Mouse (Mus musculus): ENCODE results near the gene Gpr62. TPM values are rescaled to one million over a fixed set of nuclear protein-coding genes. Genes with fewer than 3 reads are reported as not detected.

Gene Gpr62
- polyA plus RNA-seq, 1 experiment from 2014 or later, result 0.41 TPM

- Histone ChIP-seq H3K9me3 (ENCODE audit: low read length) (no peaks in the 10 kb centered on the region), H3K27me3 (ENCODE audit: insufficient read depth, low read length) (no peaks in the 10 kb centered on the region), H3K4me3 (ENCODE audit: low read length) (peak overlapping the region; percentile 81), H3K36me3 (ENCODE audit: insufficient read depth, low read length) (no peaks in the 10 kb centered on the region), H3K4me2 (replicated peaks; ENCODE audit: low read depth, low read length) (peak overlapping the region; percentile 94), H3K9ac (replicated peaks; ENCODE audit: low read length) (peak overlapping the region; percentile 80), H3K4me1 (ENCODE audit: insufficient read depth, low read length) (peaks cover 88% of the 10 kb centered on the region), H3K27ac (ENCODE audit: low read length) (peak overlapping the region; percentile 96)
- ATAC-seq (ENCODE audit: low FRiP score, low TSS enrichment), result peak; percentile 3; the same call in 1 of the 2 replicates
- 2% methylated on average over 7 of the region's 7 CpGs for WGBS
Observed at GRCm38 (mm10) chr9:106452821-106453220, 12.9 kb downstream of the Gpr62 start.

GRCm38 (mm10) chr9:106452351-106452750, 13.4 kb downstream of the Gpr62 start:
- Histone ChIP-seq H3K27me3 (ENCODE audit: insufficient read depth, low read length) (no peaks in the 10 kb centered on the region), H3K27ac (ENCODE audit: low read length) (peak overlapping the region; percentile 96), H3K4me1 (ENCODE audit: insufficient read depth, low read length) (peaks cover 86% of the 10 kb centered on the region), H3K36me3 (ENCODE audit: insufficient read depth, low read length) (no peaks in the 10 kb centered on the region), H3K4me3 (ENCODE audit: low read length) (peak overlapping the region; percentile 81), H3K9ac (replicated peaks; ENCODE audit: low read length) (peak overlapping the region; percentile 80), H3K4me2 (replicated peaks; ENCODE audit: low read depth, low read length) (peak overlapping the region; percentile 94), H3K9me3 (ENCODE audit: low read length) (no peaks in the 10 kb centered on the region)
- WGBS, result 38% methylated on average over 6 of the region's 6 CpGs
- no peak for ATAC-seq (ENCODE audit: low FRiP score, low TSS enrichment)

GRCm38 (mm10) chr9:106451899-106452298, 13.8 kb downstream of the Gpr62 start:
- ATAC-seq (ENCODE audit: low FRiP score, low TSS enrichment), result no peak
- 0 out of 2 replicates have a peak overlapping the region, but pooled peaks have one; percentile 80 for H3K9ac ChIP-seq (replicated peaks; ENCODE audit: low read length)
- peaks cover 85% of the 10 kb centered on the region for H3K4me1 ChIP-seq (ENCODE audit: insufficient read depth, low read length)
- no peaks in the 10 kb centered on the region for H3K27me3 ChIP-seq (ENCODE audit: insufficient read depth, low read length)
- no peak overlapping the region for H3K4me3 ChIP-seq (ENCODE audit: low read length)
- H3K4me2 ChIP-seq (replicated peaks; ENCODE audit: low read depth, low read length), result 0 out of 2 replicates have a peak overlapping the region, but pooled peaks have one; percentile 2
- H3K36me3 ChIP-seq (ENCODE audit: insufficient read depth, low read length), result no peaks in the 10 kb centered on the region
- WGBS, result 56% methylated on average over 2 of the region's 2 CpGs
- H3K27ac ChIP-seq (ENCODE audit: low read length), result no peak overlapping the region
- no peaks in the 10 kb centered on the region for H3K9me3 ChIP-seq (ENCODE audit: low read length)

GRCm38 (mm10) chr9:106451298-106451697, 14.4 kb downstream of the Gpr62 start:
- peak overlapping the region; percentile 80 for H3K27ac ChIP-seq (ENCODE audit: low read length)
- no peaks in the 10 kb centered on the region for H3K27me3 ChIP-seq (ENCODE audit: insufficient read depth, low read length)
- H3K4me2 ChIP-seq (replicated peaks; ENCODE audit: low read depth, low read length), result peak overlapping the region; percentile 39
- H3K9me3 ChIP-seq (ENCODE audit: low read length), result no peaks in the 10 kb centered on the region
- H3K9ac ChIP-seq (replicated peaks; ENCODE audit: low read length), result 0 out of 2 replicates have a peak overlapping the region, but pooled peaks have one; percentile 35
- H3K4me3 ChIP-seq (ENCODE audit: low read length), result no peak overlapping the region
- ATAC-seq (ENCODE audit: low FRiP score, low TSS enrichment), result no peak
- WGBS, result 61% methylated on average over 11 of the region's 11 CpGs
- H3K36me3 ChIP-seq (ENCODE audit: insufficient read depth, low read length), result no peaks in the 10 kb centered on the region
- H3K4me1 ChIP-seq (ENCODE audit: insufficient read depth, low read length), result peaks cover 85% of the 10 kb centered on the region

- ATAC-seq (ENCODE audit: low FRiP score, low TSS enrichment), result no peak
- H3K4me3 ChIP-seq (ENCODE audit: low read length), result no peak overlapping the region
- H3K4me1 ChIP-seq (ENCODE audit: insufficient read depth, low read length), result peaks cover 85% of the 10 kb centered on the region
- H3K27me3 ChIP-seq (ENCODE audit: insufficient read depth, low read length), result no peaks in the 10 kb centered on the region
- no peaks in the 10 kb centered on the region for H3K9me3 ChIP-seq (ENCODE audit: low read length)
- peak overlapping the region; percentile 80 for H3K27ac ChIP-seq (ENCODE audit: low read length)
- H3K4me2 ChIP-seq (replicated peaks; ENCODE audit: low read depth, low read length), result peak overlapping the region; percentile 39
- peak overlapping the region; percentile 35 for H3K9ac ChIP-seq (replicated peaks; ENCODE audit: low read length)
- 7% methylated on average over 9 of the region's 9 CpGs for WGBS
- H3K36me3 ChIP-seq (ENCODE audit: insufficient read depth, low read length), result no peaks in the 10 kb centered on the region
Observed at GRCm38 (mm10) chr9:106450661-106451060, 15.1 kb downstream of the Gpr62 start.

GRCm38 (mm10) chr9:106449947-106450346, 15.8 kb downstream of the Gpr62 start:
- Histone ChIP-seq H3K4me2 (replicated peaks; ENCODE audit: low read depth, low read length) (peak overlapping the region; percentile 39; the same call in 1 of the 2 replicates), H3K27ac (ENCODE audit: low read length) (peak overlapping the region; percentile 80), H3K4me3 (ENCODE audit: low read length) (no peak overlapping the region), H3K27me3 (ENCODE audit: insufficient read depth, low read length) (no peaks in the 10 kb centered on the region), H3K9ac (replicated peaks; ENCODE audit: low read length) (peak overlapping the region; percentile 35; the same call in 1 of the 2 replicates), H3K9me3 (ENCODE audit: low read length) (no peaks in the 10 kb centered on the region), H3K36me3 (ENCODE audit: insufficient read depth, low read length) (no peaks in the 10 kb centered on the region), H3K4me1 (ENCODE audit: insufficient read depth, low read length) (peaks cover 83% of the 10 kb centered on the region)
- no peak for ATAC-seq (ENCODE audit: low FRiP score, low TSS enrichment)
- 85% methylated on average over 8 of the region's 8 CpGs for WGBS

- peaks cover 77% of the 10 kb centered on the region for H3K4me1 ChIP-seq (ENCODE audit: insufficient read depth, low read length)
- H3K27ac ChIP-seq (ENCODE audit: low read length), result peak overlapping the region; percentile 89
- no peaks in the 10 kb centered on the region for H3K36me3 ChIP-seq (ENCODE audit: insufficient read depth, low read length)
- peak; percentile 54 for ATAC-seq (ENCODE audit: low FRiP score, low TSS enrichment)
- WGBS, result under 1% methylated on average over 23 of the region's 23 CpGs
- H3K9me3 ChIP-seq (ENCODE audit: low read length), result no peaks in the 10 kb centered on the region
- peak overlapping the region; percentile 64 for H3K9ac ChIP-seq (replicated peaks; ENCODE audit: low read length)
- peak overlapping the region; percentile 82 for H3K4me2 ChIP-seq (replicated peaks; ENCODE audit: low read depth, low read length)
- peak overlapping the region; percentile 66 for H3K4me3 ChIP-seq (ENCODE audit: low read length)
- H3K27me3 ChIP-seq (ENCODE audit: insufficient read depth, low read length), result no peaks in the 10 kb centered on the region
Observed at GRCm38 (mm10) chr9:106448498-106449031, 17.2 kb downstream of the Gpr62 start.

- 0 out of 2 replicates have a peak, but pooled peaks have one; percentile 0 for ATAC-seq (ENCODE audit: low FRiP score, low TSS enrichment)
- WGBS, result 38% methylated on average over 9 of the region's 9 CpGs
- Histone ChIP-seq H3K4me1 (ENCODE audit: insufficient read depth, low read length) (peaks cover 73% of the 10 kb centered on the region), H3K9me3 (ENCODE audit: low read length) (no peaks in the 10 kb centered on the region), H3K27me3 (ENCODE audit: insufficient read depth, low read length) (no peaks in the 10 kb centered on the region), H3K27ac (ENCODE audit: low read length) (peak overlapping the region; percentile 89), H3K4me3 (ENCODE audit: low read length) (peak overlapping the region; percentile 66), H3K4me2 (replicated peaks; ENCODE audit: low read depth, low read length) (peak overlapping the region; percentile 82), H3K9ac (replicated peaks; ENCODE audit: low read length) (peak overlapping the region; percentile 64), H3K36me3 (ENCODE audit: insufficient read depth, low read length) (no peaks in the 10 kb centered on the region)
Observed at GRCm38 (mm10) chr9:106447951-106448350, 17.8 kb downstream of the Gpr62 start.

- no peaks in the 10 kb centered on the region for H3K27me3 ChIP-seq (ENCODE audit: insufficient read depth, low read length)
- H3K27ac ChIP-seq (ENCODE audit: low read length), result peak within 1 kb of the TSS; percentile 89
- under 1% methylated on average over 24 of the region's 24 CpGs for WGBS
- peak within 1 kb of the TSS; percentile 82 for H3K4me2 ChIP-seq (replicated peaks; ENCODE audit: low read depth, low read length)
- peak within 1 kb of the TSS; percentile 64 for H3K9ac ChIP-seq (replicated peaks; ENCODE audit: low read length)
- peaks cover 67% of the 10 kb centered on the region for H3K4me1 ChIP-seq (ENCODE audit: insufficient read depth, low read length)
- H3K9me3 ChIP-seq (ENCODE audit: low read length), result no peaks in the 10 kb centered on the region
- ATAC-seq (ENCODE audit: low FRiP score, low TSS enrichment), result peak; percentile 89
- peak within 1 kb of the TSS; percentile 66 for H3K4me3 ChIP-seq (ENCODE audit: low read length)
- no peaks in the 10 kb centered on the region for H3K36me3 ChIP-seq (ENCODE audit: insufficient read depth, low read length)
Observed at GRCm38 (mm10) chr9:106447348-106447747, 18.4 kb downstream of the Gpr62 start, which contains the start of the genes Abhd14b and Abhd14a. TSS of gene Abhd14b (plus strand) at chr9:106447459. TSS of gene Abhd14a (minus strand) at chr9:106447678.

GRCm38 (mm10) chr9:106444836-106445235, 20.9 kb downstream of the Gpr62 start:
- Histone ChIP-seq H3K27me3 (ENCODE audit: insufficient read depth, low read length) (no peaks in the 10 kb centered on the region), H3K27ac (ENCODE audit: low read length) (0 out of 2 replicates have a peak overlapping the region, but pooled peaks have one; percentile 56)
- 58% methylated on average over 4 of the region's 4 CpGs for WGBS

More at GRCm38 (mm10) chr9:106444836-106445235, 20.9 kb downstream of the Gpr62 start:
- no peaks in the 10 kb centered on the region for H3K9me3 ChIP-seq (ENCODE audit: low read length)
- H3K4me2 ChIP-seq (replicated peaks; ENCODE audit: low read depth, low read length), result no peak overlapping the region
- H3K4me3 ChIP-seq (ENCODE audit: low read length), result no peak overlapping the region
- peaks cover 42% of the 10 kb centered on the region for H3K4me1 ChIP-seq (ENCODE audit: insufficient read depth, low read length)
- H3K9ac ChIP-seq (replicated peaks; ENCODE audit: low read length), result no peak overlapping the region
- H3K36me3 ChIP-seq (ENCODE audit: insufficient read depth, low read length), result no peaks in the 10 kb centered on the region
- ATAC-seq (ENCODE audit: low FRiP score, low TSS enrichment), result no peak
